Mouse (Mus musculus) hindbrain, embryonic 11.5 days (tissue): ENCODE data around the gene Stag2. TPM values are rescaled to one million over a fixed set of nuclear protein-coding genes. Genes with fewer than 3 reads are reported as not detected.

Experiments
- ATAC-seq: fragments of 200-750 bp; cut with Nextera tagmentation; 2 replicates; pipeline ENCODE4 v1.8.0; 2017; ENCODE audit warnings: mild to moderate bottlenecking, moderate TSS enrichment, moderate library complexity; ENCODE audit not compliant: low FRiP score
- DNase-seq: peaks from one replicate; pipeline ENCODE4 v3.0.0-alpha.2; 2015; ENCODE audit warnings: low spot score
- H3K27ac ChIP-seq: fragments of 300-500 bp; sonication (generic); 2 replicates; pipeline ENCODE4 v1.5.1; 2014; ENCODE audit warnings: mild to moderate bottlenecking, low read depth, low read length
- H3K27me3 ChIP-seq: fragments of 300-500 bp; sonication (generic); 2 replicates; pipeline ENCODE4 v1.6.1; 2014; ENCODE audit warnings: mild to moderate bottlenecking, low read length, moderate library complexity, mixed read lengths; ENCODE audit not compliant: control insufficient read depth, insufficient read depth
- H3K36me3 ChIP-seq: fragments of 300-500 bp; sonication (generic); 2 replicates; pipeline ENCODE4 v1.6.1; 2014; ENCODE audit warnings: mild to moderate bottlenecking, low read length, moderate library complexity, mixed read lengths; ENCODE audit not compliant: control insufficient read depth, insufficient read depth
- H3K4me1 ChIP-seq: fragments of 300-500 bp; sonication (generic); replicated peaks from 2 replicates; pipeline ENCODE4 v1.6.1; 2014; ENCODE audit warnings: low read length, mixed read lengths; ENCODE audit not compliant: control insufficient read depth, insufficient read depth
- H3K4me2 ChIP-seq: fragments of 300-500 bp; sonication (generic); replicated peaks from 2 replicates; pipeline ENCODE4 v1.6.1; 2014; ENCODE audit warnings: mild to moderate bottlenecking, low read depth, low read length
- H3K4me3 ChIP-seq: fragments of 300-500 bp; sonication (generic); 2 replicates; pipeline ENCODE4 v1.5.1; 2014; ENCODE audit warnings: low read depth, low read length
- H3K9ac ChIP-seq: fragments of 300-500 bp; sonication (generic); 2 replicates; pipeline ENCODE4 v1.6.1; 2014; ENCODE audit warnings: low read depth, low read length
- H3K9me3 ChIP-seq: fragments of 300-500 bp; sonication (generic); 2 replicates; pipeline ENCODE4 v1.6.1; 2016; ENCODE audit warnings: low read length; ENCODE audit not compliant: control insufficient read depth
- WGBS: fragments of 180-500 bp; shearing (Covaris S2); extraction: QIAGEN DNeasy Blood & Tissue Kit; methylation state at CpG from one replicate; pipeline ENCODE4 v1.1.7; 2014; 5-methylcytosine and 5-hydroxymethylcytosine counted together
- polyA plus RNA-seq: library from polyadenylated mRNA; unstranded; fragments of >200 nt; fragmentation: Nextera tagmentation; extraction: Ambion mirVana; gene quantifications from 2 replicates; pipeline ENCODE4 v1.2.1, GENCODE M21; 2014

Stag2 gene
- polyA plus RNA-seq, 1 experiment from 2014 or later, result 48.7 TPM

DNA sequence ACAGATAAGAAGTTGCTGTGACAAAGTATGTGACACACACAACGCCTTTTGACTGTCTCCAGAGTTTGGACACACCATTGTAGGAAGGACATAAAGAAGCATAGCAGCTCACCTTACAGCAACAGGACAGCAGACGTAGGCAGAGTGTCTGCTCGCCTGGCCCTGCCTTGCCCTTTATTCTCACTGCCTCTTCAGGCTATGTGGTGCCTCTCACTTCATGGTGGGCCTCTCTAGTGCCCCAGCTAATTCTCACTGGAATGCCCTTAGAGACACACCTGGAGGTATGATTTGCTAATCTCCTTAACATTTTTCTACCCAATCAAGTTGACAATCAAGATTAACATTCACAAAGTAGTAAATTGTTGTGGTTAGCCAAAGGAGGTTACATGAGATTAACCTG, 38.5 kb downstream of the Stag2 start:
- H3K36me3 ChIP-seq, result no peaks in the 10 kb centered on the region
- WGBS, result 88% methylated on average over 3 of the region's 3 CpGs
- no peak overlapping the region for H3K4me3 ChIP-seq
- no peak for DNase-seq
- no peak for ATAC-seq
- no peak overlapping the region for H3K4me2 ChIP-seq
- H3K4me1 ChIP-seq, result no peaks in the 10 kb centered on the region
- H3K9ac ChIP-seq, result no peak overlapping the region
- H3K27me3 ChIP-seq, result no peaks in the 10 kb centered on the region
- no peak overlapping the region for H3K27ac ChIP-seq
- H3K9me3 ChIP-seq, result no peaks in the 10 kb centered on the region

DNA sequence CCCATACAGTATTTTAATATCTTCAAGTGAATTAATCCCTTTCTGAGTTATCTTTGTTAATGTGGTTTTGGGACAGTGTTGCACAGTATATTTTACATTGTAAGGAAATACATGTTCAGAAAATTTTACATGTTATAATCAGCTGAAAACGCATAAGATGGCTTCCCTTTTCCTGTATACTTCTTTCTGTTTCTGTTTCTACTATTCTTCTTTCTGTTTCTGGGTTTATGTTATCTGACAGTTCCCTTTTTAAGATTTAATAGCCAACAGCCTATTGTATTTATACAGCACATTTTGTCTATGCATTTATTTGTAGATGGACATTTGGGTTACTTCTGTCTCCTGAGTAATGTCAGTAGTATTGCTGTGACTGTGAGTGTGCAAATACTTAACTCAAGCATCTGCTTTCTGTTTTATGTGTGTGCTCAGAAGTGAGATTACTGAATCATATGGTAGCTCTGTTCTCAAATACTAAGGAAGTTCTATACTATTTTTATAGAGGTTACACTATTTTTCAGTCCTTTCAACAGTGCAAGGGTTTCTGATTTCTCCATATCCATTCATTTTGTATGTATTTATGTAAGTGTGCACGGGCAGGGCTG, 39.8 kb downstream of the Stag2 start:
- no peak for ATAC-seq

DNA sequence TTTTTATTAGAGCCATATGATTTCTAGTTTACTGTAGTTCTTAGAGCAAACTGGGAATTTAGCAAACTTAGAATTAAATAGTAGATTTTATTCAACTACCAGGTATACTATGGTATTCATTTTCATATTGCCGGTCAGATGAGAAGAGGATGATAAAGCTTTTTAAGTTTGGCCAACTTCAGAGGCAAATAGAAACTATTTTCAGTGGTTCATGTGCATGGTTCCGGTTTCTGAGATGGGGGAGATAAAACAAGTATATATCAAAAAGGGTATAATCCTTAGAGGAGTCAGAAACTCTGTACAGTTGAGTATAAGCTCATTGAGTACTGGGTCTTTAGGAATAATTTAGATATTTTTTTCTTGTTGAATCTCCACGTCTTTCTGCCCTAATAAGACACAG, 45.5 kb downstream of the Stag2 start:
- no peaks in the 10 kb centered on the region for H3K9me3 ChIP-seq
- H3K4me3 ChIP-seq, result no peak overlapping the region
- no peaks in the 10 kb centered on the region for H3K4me1 ChIP-seq
- WGBS, result 89% methylated on average over 3 of the region's 3 CpGs
- H3K27me3 ChIP-seq, result no peaks in the 10 kb centered on the region
- no peaks in the 10 kb centered on the region for H3K36me3 ChIP-seq
- no peak overlapping the region for H3K4me2 ChIP-seq
- H3K9ac ChIP-seq, result no peak overlapping the region
- no peak overlapping the region for H3K27ac ChIP-seq
- no peak for ATAC-seq
- no peak for DNase-seq

More for the DNA sequence above, 39.8 kb downstream of the Stag2 start:
- 87% methylated on average over 2 of the region's 2 CpGs for WGBS
- Histone ChIP-seq H3K36me3 (no peaks in the 10 kb centered on the region), H3K4me2 (no peak overlapping the region), H3K9me3 (no peaks in the 10 kb centered on the region), H3K9ac (no peak overlapping the region), H3K27me3 (no peaks in the 10 kb centered on the region), H3K4me1 (no peaks in the 10 kb centered on the region), H3K4me3 (no peak overlapping the region), H3K27ac (no peak overlapping the region)
- DNase-seq, result no peak

DNA sequence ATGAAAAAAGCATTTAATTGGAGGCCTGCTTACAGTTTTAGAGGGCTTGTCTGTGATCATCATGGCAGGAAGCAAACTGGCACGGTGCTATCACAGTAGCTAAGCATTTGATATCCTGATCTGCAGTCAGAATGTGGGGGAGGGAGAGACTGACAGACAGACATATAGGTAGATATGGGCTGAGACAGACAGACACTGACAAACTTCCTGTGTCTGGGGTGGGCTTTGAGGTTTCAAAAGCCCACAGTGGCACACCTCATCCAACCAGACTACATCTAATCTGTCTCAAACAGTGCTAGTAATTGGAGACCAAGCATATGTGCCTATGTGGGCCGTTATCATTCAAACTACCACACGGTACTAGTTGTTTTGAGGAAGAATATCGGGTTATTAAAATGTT, 53.4 kb downstream of the Stag2 start:
- ATAC-seq (no peak), DNase-seq (no peak)
- H3K9ac ChIP-seq, result no peak overlapping the region
- H3K36me3 ChIP-seq, result no peaks in the 10 kb centered on the region
- no peak overlapping the region for H3K4me2 ChIP-seq
- no peaks in the 10 kb centered on the region for H3K4me1 ChIP-seq
- H3K9me3 ChIP-seq, result no peaks in the 10 kb centered on the region
- no peak overlapping the region for H3K27ac ChIP-seq
- H3K4me3 ChIP-seq, result no peak overlapping the region
- WGBS, result 94% methylated on average over 4 of the region's 4 CpGs
- no peaks in the 10 kb centered on the region for H3K27me3 ChIP-seq

DNA sequence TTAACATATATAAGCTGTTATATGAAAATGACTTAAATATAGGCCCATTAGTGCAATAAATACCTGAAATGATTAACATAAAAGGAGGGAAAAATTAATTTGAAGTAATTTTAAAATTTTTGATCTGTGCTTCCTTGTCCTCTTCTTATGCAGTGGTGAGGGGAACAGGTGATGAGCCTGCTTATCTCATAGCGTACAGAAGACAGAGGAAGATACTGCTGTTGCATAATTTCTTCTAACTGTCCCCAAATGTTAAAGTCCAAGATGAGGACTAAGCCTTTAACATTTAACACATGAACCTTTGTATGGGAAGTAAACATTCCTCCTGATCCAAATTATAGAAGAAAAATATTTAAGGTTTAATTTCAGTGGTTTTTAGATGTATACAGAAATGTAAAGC, 66.6 kb downstream of the Stag2 start:
- DNase-seq (no peak), ATAC-seq (no peak)
- H3K27me3 ChIP-seq, result no peaks in the 10 kb centered on the region
- H3K9ac ChIP-seq, result no peak overlapping the region
- no peaks in the 10 kb centered on the region for H3K4me1 ChIP-seq
- no peak overlapping the region for H3K27ac ChIP-seq
- 90% methylated on average over 1 of the region's 1 CpGs for WGBS
- H3K9me3 ChIP-seq, result no peaks in the 10 kb centered on the region
- no peak overlapping the region for H3K4me2 ChIP-seq
- no peak overlapping the region for H3K4me3 ChIP-seq
- no peaks in the 10 kb centered on the region for H3K36me3 ChIP-seq

DNA sequence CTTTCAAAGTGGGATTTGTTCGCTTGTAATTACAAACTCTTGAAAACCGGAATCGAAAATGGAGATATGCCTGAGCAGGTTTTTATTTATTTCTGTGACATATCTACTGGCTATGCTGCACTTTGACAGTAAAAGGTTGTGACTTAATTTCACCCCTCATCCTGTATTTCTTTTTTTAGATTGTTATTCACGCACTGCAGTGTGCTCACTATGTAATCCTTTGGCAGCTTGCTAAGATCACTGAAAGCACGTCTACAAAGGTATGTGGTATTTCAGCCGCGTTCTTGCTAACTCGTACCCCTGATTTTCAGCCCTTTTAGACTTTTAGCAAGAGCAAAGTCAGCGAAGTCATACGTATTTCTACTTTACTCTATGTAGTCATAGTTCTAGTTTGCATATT, 101.2 kb downstream of the Stag2 start:
- Histone ChIP-seq H3K27me3 (no peaks in the 10 kb centered on the region), H3K4me2 (no peak overlapping the region), H3K9ac (no peak overlapping the region), H3K9me3 (no peaks in the 10 kb centered on the region), H3K4me3 (no peak overlapping the region), H3K27ac (no peak overlapping the region), H3K36me3 (no peaks in the 10 kb centered on the region), H3K4me1 (no peaks in the 10 kb centered on the region)
- no peak for DNase-seq
- no peak for ATAC-seq
- WGBS, result 93% methylated on average over 10 of the region's 10 CpGs

DNA sequence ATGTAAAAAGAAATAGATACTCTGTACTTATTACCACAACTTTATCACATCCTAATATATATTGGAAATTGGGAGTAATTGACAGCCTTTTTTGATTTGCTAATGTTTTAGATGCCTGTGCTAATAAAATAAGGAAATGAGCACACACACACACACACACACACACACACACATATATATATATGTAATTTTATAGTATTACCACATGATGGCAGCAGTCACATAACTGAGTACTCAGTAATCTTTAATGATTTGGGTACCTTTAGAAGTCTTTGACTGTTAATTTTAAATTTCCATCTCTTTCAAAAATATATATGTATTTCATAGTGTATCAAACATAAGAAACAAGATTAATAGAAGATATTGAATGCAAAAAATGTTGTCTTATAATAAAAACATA, 123.6 kb downstream of the Stag2 start:
- Histone ChIP-seq H3K9me3 (no peaks in the 10 kb centered on the region), H3K9ac (no peak overlapping the region), H3K4me3 (no peak overlapping the region), H3K4me1 (no peaks in the 10 kb centered on the region), H3K27ac (no peak overlapping the region), H3K4me2 (no peak overlapping the region), H3K27me3 (no peaks in the 10 kb centered on the region), H3K36me3 (no peaks in the 10 kb centered on the region)
- no peak for DNase-seq
- ATAC-seq, result no peak

DNA sequence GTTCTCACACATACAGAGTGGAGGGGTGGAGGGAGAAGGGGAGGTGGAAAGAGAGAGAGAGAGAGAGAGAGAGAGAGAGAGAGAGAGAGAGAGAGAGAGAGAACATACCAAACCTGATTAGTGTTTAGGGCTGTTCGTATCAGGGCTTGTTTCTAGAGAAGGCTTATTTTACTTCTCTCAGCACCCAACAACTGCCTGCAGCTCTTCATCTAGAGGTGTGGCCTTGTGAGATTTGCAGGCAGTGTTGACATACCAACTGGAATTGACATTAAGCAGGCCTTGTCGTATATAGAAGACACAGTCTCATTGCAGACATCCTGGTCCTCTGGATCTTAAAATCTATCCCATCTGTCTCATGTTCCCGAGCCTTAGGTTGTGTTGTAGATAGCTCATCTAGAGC, 141.1 kb downstream of the Stag2 start:
- 89% methylated on average over 3 of the region's 3 CpGs for WGBS
- DNase-seq (no peak), ATAC-seq (no peak)
- Histone ChIP-seq H3K9me3 (no peaks in the 10 kb centered on the region), H3K9ac (no peak overlapping the region), H3K36me3 (no peaks in the 10 kb centered on the region), H3K4me2 (no peak overlapping the region), H3K27ac (no peak overlapping the region), H3K4me1 (no peaks in the 10 kb centered on the region), H3K27me3 (no peaks in the 10 kb centered on the region), H3K4me3 (no peak overlapping the region)

DNA sequence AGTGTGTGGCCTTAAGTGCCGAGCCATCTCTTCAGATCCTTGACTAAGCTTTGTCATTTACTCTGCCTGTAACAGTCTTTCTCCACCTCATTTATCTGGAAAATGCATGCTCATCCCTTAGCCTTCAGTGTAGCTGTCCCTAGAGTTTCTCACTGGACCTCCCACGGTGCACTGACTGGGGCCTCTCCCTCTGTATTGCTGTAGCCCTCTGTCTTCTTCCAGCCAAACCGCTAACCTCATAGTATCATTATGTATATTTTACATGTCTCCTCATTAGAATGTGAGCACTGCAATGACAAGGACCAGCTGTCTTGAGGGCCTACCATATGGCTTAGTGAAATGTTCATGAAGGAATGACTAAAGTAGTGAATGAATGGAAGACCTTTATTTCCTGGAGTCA, 166.1 kb downstream of the Stag2 start:
- Histone ChIP-seq H3K4me3 (no peak overlapping the region), H3K9ac (no peak overlapping the region), H3K4me2 (no peak overlapping the region), H3K36me3 (no peaks in the 10 kb centered on the region), H3K27me3 (no peaks in the 10 kb centered on the region), H3K4me1 (no peaks in the 10 kb centered on the region), H3K9me3 (no peaks in the 10 kb centered on the region), H3K27ac (no peak overlapping the region)
- WGBS, result 79% methylated on average over 3 of the region's 3 CpGs
- DNase-seq, result no peak
- no peak for ATAC-seq
